Mouse (Mus musculus) splenic B cell, adult 2 months (primary cell): ENCODE results near the gene Krtap3-3.
A peak's percentile ranks its signal among the peaks of the same experiment; 100 is the strongest.
"Not testable (repeated sequence)": the region's sequence is repeated elsewhere in the genome, so short reads cannot be mapped to it uniquely, and the experiment has no call there.

ENCODE experiments used
- DNase-seq: peaks from one replicate; pipeline ENCODE4 v3.0.0-alpha.2; 2011; ENCODE audit warnings: low read depth, low spot score
- H3K27me3 ChIP-seq: 2 replicates; pipeline ENCODE4 v1.6.1; 2012; ENCODE audit warnings: mild to moderate bottlenecking, low read length, moderate library complexity, mixed read lengths; ENCODE audit not compliant: control insufficient read depth, poor library complexity, insufficient read depth, severe bottlenecking
- H3K36me3 ChIP-seq: 2 replicates; pipeline ENCODE4 v1.6.1; 2012; ENCODE audit warnings: mild to moderate bottlenecking, low read length, moderate library complexity, mixed read lengths; ENCODE audit not compliant: control insufficient read depth, poor library complexity, insufficient read depth, severe bottlenecking

The Krtap3-3 gene

GRCm38 (mm10) chr11:99550765-99551164 lies at the start of gene Krtap3-3:
Gene Krtap3-3, minus strand, starts transcription at chr11:99550865.
- no peak for DNase-seq
- H3K27me3 ChIP-seq = no peaks in the 10 kb centered on the region
- H3K36me3 ChIP-seq = no peaks in the 10 kb centered on the region

- DNase-seq, H3K27me3 ChIP-seq, H3K36me3 ChIP-seq: not testable (repeated sequence)
Measured at GRCm38 (mm10) chr11:99597742-99598141, 47.1 kb upstream of the Krtap3-3 start, which contains the start of gene Krtap9-3. Gene Krtap9-3, minus strand, starts transcription at chr11:99598105.

- DNase-seq = no peak
- Histone ChIP-seq H3K36me3 (no peaks in the 10 kb centered on the region), H3K27me3 (no peaks in the 10 kb centered on the region)
Measured at GRCm38 (mm10) chr11:99590981-99591380, 40.3 kb upstream of the Krtap3-3 start, which contains the start of gene Krtap1-3. Gene Krtap1-3, minus strand, starts transcription at chr11:99591339.

- no peaks in the 10 kb centered on the region for H3K27me3 ChIP-seq
- H3K36me3 ChIP-seq = no peaks in the 10 kb centered on the region
- DNase-seq = no peak
Measured at GRCm38 (mm10) chr11:99585096-99585495, 34.4 kb upstream of the Krtap3-3 start.

- no peaks in the 10 kb centered on the region for H3K36me3 ChIP-seq
- no peaks in the 10 kb centered on the region for H3K27me3 ChIP-seq
- no peak for DNase-seq
Measured at GRCm38 (mm10) chr11:99583245-99583704, 32.6 kb upstream of the Krtap3-3 start, which contains the start of gene Krtap1-4. Gene Krtap1-4, minus strand, starts transcription at chr11:99583654.

GRCm38 (mm10) chr11:99581564-99581963 lies 30.9 kb upstream of the Krtap3-3 start:
- H3K36me3 ChIP-seq = no peaks in the 10 kb centered on the region
- H3K27me3 ChIP-seq = no peaks in the 10 kb centered on the region
- DNase-seq = no peak

GRCm38 (mm10) chr11:99581051-99581450 lies 30.4 kb upstream of the Krtap3-3 start:
- H3K27me3 ChIP-seq = no peaks in the 10 kb centered on the region
- DNase-seq = no peak
- H3K36me3 ChIP-seq = no peaks in the 10 kb centered on the region

- Histone ChIP-seq H3K36me3 (no peaks in the 10 kb centered on the region), H3K27me3 (no peaks in the 10 kb centered on the region)
- no peak for DNase-seq
Measured at GRCm38 (mm10) chr11:99580636-99581035, 30.0 kb upstream of the Krtap3-3 start, which contains the start of gene Krtap1-5. Gene Krtap1-5, minus strand, starts transcription at chr11:99581016.

GRCm38 (mm10) chr11:99574106-99574505 lies 23.4 kb upstream of the Krtap3-3 start:
- peak; percentile 59 for DNase-seq
- H3K36me3 ChIP-seq = no peaks in the 10 kb centered on the region
- no peaks in the 10 kb centered on the region for H3K27me3 ChIP-seq

GRCm38 (mm10) chr11:99573164-99573563 lies 22.5 kb upstream of the Krtap3-3 start:
- DNase-seq = no peak
- H3K27me3 ChIP-seq = no peaks in the 10 kb centered on the region
- no peaks in the 10 kb centered on the region for H3K36me3 ChIP-seq

- no peaks in the 10 kb centered on the region for H3K36me3 ChIP-seq
- no peaks in the 10 kb centered on the region for H3K27me3 ChIP-seq
- DNase-seq = no peak
Measured at GRCm38 (mm10) chr11:99566530-99566929, 15.9 kb upstream of the Krtap3-3 start, which contains the start of gene Krtap3-1. Gene Krtap3-1, minus strand, starts transcription at chr11:99566630.

- DNase-seq = no peak
- no peaks in the 10 kb centered on the region for H3K36me3 ChIP-seq
- no peaks in the 10 kb centered on the region for H3K27me3 ChIP-seq
Measured at GRCm38 (mm10) chr11:99562580-99562979, 11.9 kb upstream of the Krtap3-3 start.

- no peak for DNase-seq
- no peaks in the 10 kb centered on the region for H3K27me3 ChIP-seq
- no peaks in the 10 kb centered on the region for H3K36me3 ChIP-seq
Measured at GRCm38 (mm10) chr11:99559366-99559765, 8.7 kb upstream of the Krtap3-3 start, which contains the start of gene Gm11939. Gene Gm11939, minus strand, starts transcription at chr11:99559466.

GRCm38 (mm10) chr11:99557976-99558745 lies 7.5 kb upstream of the Krtap3-3 start:
- H3K27me3 ChIP-seq = no peaks in the 10 kb centered on the region
- no peak for DNase-seq
- no peaks in the 10 kb centered on the region for H3K36me3 ChIP-seq

- DNase-seq = no peak
- H3K36me3 ChIP-seq = no peaks in the 10 kb centered on the region
- H3K27me3 ChIP-seq = no peaks in the 10 kb centered on the region
Measured at GRCm38 (mm10) chr11:99556753-99557152, 6.1 kb upstream of the Krtap3-3 start, which contains the start of gene Krtap3-2. Gene Krtap3-2, minus strand, starts transcription at chr11:99556853.
